Mouse (Mus musculus) MEL (cell line): Measurements from ENCODE around the gene Prdm15.

Experiments
- CTCF ChIP-seq, 3 experiments: IDR thresholded peaks in 2 of 3; conservative IDR thresholded peaks in 1 of 3; 2 replicates each; pipeline ENCODE4 v1.5.1; 2011 to 2012; ENCODE audit warnings: low read length in 3 of 3, low read depth in 2 of 3, mild to moderate bottlenecking in 2 of 3, improper control_type of control experiment in 1 of 3, inconsistent platforms in 1 of 3, mixed read lengths in 1 of 3, moderate library complexity in 1 of 3; ENCODE audit not compliant: control insufficient read depth in 1 of 3, insufficient read depth in 1 of 3, poor library complexity in 1 of 3, severe bottlenecking in 1 of 3
- E2F4 ChIP-seq: IDR thresholded peaks from 2 replicates; pipeline ENCODE4 v1.6.1; 2011; ENCODE audit warnings: low read depth, low read length, improper control_type of control experiment, borderline replicate concordance
- MAFK ChIP-seq: IDR thresholded peaks from 2 replicates; pipeline ENCODE4 v1.6.1; 2011; ENCODE audit warnings: low read depth, mild to moderate bottlenecking, low read length, improper control_type of control experiment, borderline replicate concordance
- MXI1 ChIP-seq: IDR thresholded peaks from 2 replicates; pipeline ENCODE4 v1.6.1; 2011; ENCODE audit warnings: mild to moderate bottlenecking, low read depth, low read length, improper control_type of control experiment
- MYB ChIP-seq: IDR thresholded peaks from 2 replicates; pipeline ENCODE4 v1.6.1; 2011; ENCODE audit warnings: mild to moderate bottlenecking, low read depth, low read length, improper control_type of control experiment
- NRF1 ChIP-seq: IDR thresholded peaks from 2 replicates; pipeline ENCODE4 v1.6.1; 2014; ENCODE audit warnings: low read depth, mild to moderate bottlenecking, inconsistent platforms, low read length, improper control_type of control experiment, moderate library complexity; ENCODE audit not compliant: poor library complexity, insufficient read depth, severe bottlenecking
- POLR2A ChIP-seq, 2 experiments: IDR thresholded peaks; 2 replicates each; pipeline ENCODE4 v1.6.1; 2011 to 2012; ENCODE audit warnings: low read length in 2 of 2, mild to moderate bottlenecking in 2 of 2, control low read depth in 1 of 2, improper control_type of control experiment in 1 of 2, low read depth in 1 of 2, moderate library complexity in 1 of 2; ENCODE audit not compliant: control insufficient read depth in 1 of 2, insufficient read depth in 1 of 2, poor library complexity in 1 of 2
- TAL1 ChIP-seq: IDR thresholded peaks from 2 replicates; pipeline ENCODE4 v1.6.1; 2012; ENCODE audit warnings: mild to moderate bottlenecking, inconsistent platforms, low read length, moderate library complexity, mixed read lengths
- USF1 ChIP-seq: IDR thresholded peaks from 2 replicates; pipeline ENCODE4 v1.6.1; 2014; ENCODE audit warnings: low read depth, mild to moderate bottlenecking, inconsistent platforms, low read length, improper control_type of control experiment, moderate library complexity
- ZKSCAN1 ChIP-seq: IDR thresholded peaks from 2 replicates; pipeline ENCODE4 v1.6.1; 2012; ENCODE audit warnings: low read depth, mild to moderate bottlenecking, inconsistent platforms, low read length, improper control_type of control experiment, moderate library complexity

- TF ChIP-seq CTCF (IDR thresholded peaks at IDR 0.05 in 2 of 3, conservative IDR thresholded peaks at IDR 0.05 in 1 of 3; ENCODE audit: control insufficient read depth in 1 of 3, insufficient read depth in 1 of 3, low read depth in 2 of 3, low read length in 3 of 3, poor library complexity in 1 of 3, severe bottlenecking in 1 of 3) (no peak), USF1 (no peak), E2F4 (no peak), TAL1 (no peak), MYB (no peak), POLR2A (IDR thresholded peaks at IDR 0.05; ENCODE audit: control insufficient read depth in 1 of 2, insufficient read depth in 1 of 2, low read depth in 1 of 2, low read length in 2 of 2, poor library complexity in 1 of 2) (no peak), MXI1 (no peak), NRF1 (no peak), MAFK (no peak), ZKSCAN1 (no peak)
Observed at GRCm38 (mm10) chr16:97897346-97898024, 45.8 kb upstream of the Prdm15 start.
